Mouse (Mus musculus) cerebellum, adult 2 months (tissue): ENCODE measurements around the gene Zfhx3.

Source experiments
- CTCF ChIP-seq: fragments of 200-500 bp; IDR thresholded peaks from 2 replicates; pipeline ENCODE4 v1.5.1; 2011; ENCODE audit warnings: low read depth, mild to moderate bottlenecking, control low read depth, low read length, moderate library complexity, borderline replicate concordance; ENCODE audit not compliant: insufficient read depth
- POLR2A ChIP-seq: fragments of 200-500 bp; IDR thresholded peaks from 2 replicates; pipeline ENCODE4 v1.6.1; 2011; ENCODE audit warnings: low read length, control low read depth, borderline replicate concordance; ENCODE audit not compliant: insufficient read depth

DNA sequence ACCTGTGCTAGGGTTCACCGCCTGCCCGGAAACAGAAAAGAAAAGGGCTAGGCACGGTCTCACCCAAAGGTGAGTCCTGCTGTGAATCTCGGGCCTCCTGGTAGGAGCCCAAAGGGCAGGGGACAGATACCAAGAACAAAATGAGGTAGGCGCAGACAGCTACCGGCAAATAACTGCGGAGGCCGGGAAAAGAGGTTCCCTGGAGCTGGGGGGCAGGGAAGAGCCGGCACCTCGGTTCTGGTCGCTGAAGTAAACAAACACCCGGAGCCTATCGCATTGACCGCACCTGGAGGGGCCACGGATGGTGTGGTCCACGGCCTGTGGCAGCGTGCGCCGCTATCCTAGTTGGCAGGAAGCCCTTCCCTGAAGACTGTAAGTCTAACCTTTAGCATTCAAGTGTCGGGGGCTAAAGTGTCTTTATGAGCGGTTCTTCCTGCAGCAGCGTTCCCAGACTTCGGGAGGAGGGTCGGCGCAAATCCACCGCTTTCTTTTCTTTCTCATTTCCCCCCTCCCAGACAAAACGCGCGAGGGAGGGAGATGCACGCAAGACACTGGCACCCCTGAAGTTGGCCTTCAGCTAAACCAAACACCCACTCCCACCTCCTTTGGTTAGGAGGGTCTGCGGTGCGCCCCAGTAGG, 752.9 kb downstream of the Zfhx3 start:
- no peak for TF ChIP-seq CTCF
- TF ChIP-seq POLR2A: no peak
